In genomic region chr4:150093560-150094462, GRCm38 (mm10) we compare ENCODE assay signal across 14 mouse cellular contexts. TPM values are rescaled to one million over a fixed set of nuclear protein-coding genes. Genes with fewer than 3 reads are reported as not detected.
DNase-seq lines count a peak whose midpoint lies in the region; ATAC-seq lines count a peak whose summit lies in the region.
"Had no signal": no experiment of that assay in that cellular context is flagged by ENCODE, and none has a peak within 500 bp of the region (broad histone marks: within the 10 kb centered on the region; RNA-seq: fewer than 3 reads in every experiment).

No protein-coding gene starts in this region.

- H3K36me3 ChIP-seq in kidney, embryonic 15.5 days, result no peaks in the 10 kb centered on the region
- H3K36me3 ChIP-seq in embryonic facial prominence, embryonic 12.5 days, result no peaks in the 10 kb centered on the region
- H3K36me3 ChIP-seq: liver, embryonic 15.5 days; midbrain, embryonic 15.5 days had no signal

- peaks cover 19% of the 10 kb centered on the region for H3K4me1 ChIP-seq in kidney, embryonic 15.5 days
- peaks cover 13% of the 10 kb centered on the region for H3K4me1 ChIP-seq in embryonic facial prominence, embryonic 12.5 days
- H3K4me1 ChIP-seq: midbrain, embryonic 15.5 days had no signal

- no peak overlapping the region for H3K4me2 ChIP-seq in kidney, embryonic 15.5 days
- 0 out of 2 replicates have a peak overlapping the region, but pooled peaks have one; percentile 7 for H3K4me2 ChIP-seq in embryonic facial prominence, embryonic 12.5 days (replicated peaks)
- H3K4me2 ChIP-seq: liver, embryonic 15.5 days; midbrain, embryonic 15.5 days had no signal

- H3K9me3 ChIP-seq in kidney, embryonic 15.5 days (replicated peaks), result no peaks in the 10 kb centered on the region
- no peaks in the 10 kb centered on the region for H3K9me3 ChIP-seq in embryonic facial prominence, embryonic 12.5 days
- H3K9me3 ChIP-seq: liver, embryonic 15.5 days; midbrain, embryonic 15.5 days had no signal

- H3K27ac ChIP-seq in kidney, embryonic 15.5 days, result peak overlapping the region; percentile 41; the same call in 1 of the 2 replicates
- H3K27ac ChIP-seq in embryonic facial prominence, embryonic 12.5 days, result no peak overlapping the region
- H3K27ac ChIP-seq: kidney, postnatal 0 days; liver, embryonic 15.5 days; midbrain, embryonic 15.5 days had no signal

- no peak overlapping the region for H3K9ac ChIP-seq in kidney, embryonic 15.5 days
- H3K9ac ChIP-seq in embryonic facial prominence, embryonic 12.5 days, result no peak overlapping the region
- H3K9ac ChIP-seq: liver, embryonic 15.5 days; midbrain, embryonic 15.5 days had no signal

- no peak for DNase-seq in kidney, adult 11 months
- peak; percentile 39 for DNase-seq in brain, adult 2 months (ENCODE audit: low read depth, low spot score)
- peak; percentile 45 for DNase-seq in mesoderm, embryonic 11.5 days (ENCODE audit: low read depth, low spot score)
- no peak for DNase-seq in B cell, adult 2 months
- DNase-seq in spleen, postnatal 14 days (ENCODE audit: low spot score in 2 of 2), result no peak
- DNase-seq: cerebellum, adult 9-11 months; layer of hippocampus, postnatal 36 days had no signal

- 33% methylated on average over 11 of the region's 12 CpGs for WGBS in kidney, embryonic 15.5 days
- whole genome bisulfite sequencing in embryonic facial prominence, embryonic 12.5 days, result 32% methylated on average over 12 of the region's 12 CpGs

- peaks cover 21% of the 10 kb centered on the region for H3K27me3 ChIP-seq in kidney, embryonic 15.5 days
- H3K27me3 ChIP-seq in embryonic facial prominence, embryonic 12.5 days, result peaks cover 7% of the 10 kb centered on the region; the same call in 1 of the 2 replicates

- H3K4me3 ChIP-seq in kidney, embryonic 15.5 days (replicated peaks), result no peak overlapping the region
- H3K4me3 ChIP-seq in embryonic facial prominence, embryonic 12.5 days, result no peak overlapping the region
- H3K4me3 ChIP-seq: erythroblast, embryonic 14.5 days; liver, embryonic 15.5 days; midbrain, embryonic 15.5 days had no signal

- ATAC-seq in kidney, embryonic 15.5 days (replicated peaks; ENCODE audit: low FRiP score), result 0 out of 2 replicates have a peak, but pooled peaks have one; percentile 30
- ATAC-seq in embryonic facial prominence, embryonic 12.5 days (ENCODE audit: insufficient number of reproducible peaks, insufficient read depth, low FRiP score, low TSS enrichment), result peak; percentile 55; the same call in 1 of the 2 replicates
- ATAC-seq: midbrain, embryonic 15.5 days had no signal

RNA-seq across cellular contexts. Expression of gene Gpr157, which starts 6.6 kb away (rescaled TPM):
- polyA plus RNA-seq in kidney, embryonic 15.5 days (2015; fragmentation: Nextera tagmentation; extraction: Ambion mirVana), result 0.51 and 0.53 TPM in 2 replicates
- polyA plus RNA-seq in embryonic facial prominence, embryonic 12.5 days (2016; fragmentation: Nextera tagmentation; extraction: Ambion mirVana), result 0.75 and 1.1 TPM in 2 replicates

RNA-seq across cellular contexts. Expression of gene Slc2a5, which starts 25.3 kb away (rescaled TPM):
- polyA plus RNA-seq in kidney, embryonic 15.5 days (2015; fragmentation: Nextera tagmentation; extraction: Ambion mirVana), result 1.6 and 2.7 TPM in 2 replicates
- 1.0 and 1.3 TPM in 2 replicates for polyA plus RNA-seq in embryonic facial prominence, embryonic 12.5 days (2016; fragmentation: Nextera tagmentation; extraction: Ambion mirVana)
- polyA plus RNA-seq: erythroblast, embryonic 14.5 days had no signal

RNA-seq across cellular contexts. Expression of gene Slc2a7, which starts 55.0 kb away (rescaled TPM):
- polyA plus RNA-seq in kidney, embryonic 15.5 days (2015; fragmentation: Nextera tagmentation; extraction: Ambion mirVana), result not detected in 2 replicates
- not detected in 2 replicates for polyA plus RNA-seq in embryonic facial prominence, embryonic 12.5 days (2016; fragmentation: Nextera tagmentation; extraction: Ambion mirVana)
- polyA plus RNA-seq: erythroblast, embryonic 14.5 days; heart, embryonic 14.5 days; kidney, postnatal 0 days; midbrain, embryonic 15.5 days had no signal

Comparison
In these comparisons a context has a peak if more than half of its experiments do, and no peak if none do; other contexts are left out.
1. DNase-seq: peak in brain, adult 2 months (single experiment) and mesoderm, embryonic 11.5 days (single experiment); none in kidney, adult 11 months (single experiment), B cell, adult 2 months (0 of 2) and spleen, postnatal 14 days (0 of 2).